20 mouse cellular contexts compared by ENCODE assay signal in the genomic region with DNA sequence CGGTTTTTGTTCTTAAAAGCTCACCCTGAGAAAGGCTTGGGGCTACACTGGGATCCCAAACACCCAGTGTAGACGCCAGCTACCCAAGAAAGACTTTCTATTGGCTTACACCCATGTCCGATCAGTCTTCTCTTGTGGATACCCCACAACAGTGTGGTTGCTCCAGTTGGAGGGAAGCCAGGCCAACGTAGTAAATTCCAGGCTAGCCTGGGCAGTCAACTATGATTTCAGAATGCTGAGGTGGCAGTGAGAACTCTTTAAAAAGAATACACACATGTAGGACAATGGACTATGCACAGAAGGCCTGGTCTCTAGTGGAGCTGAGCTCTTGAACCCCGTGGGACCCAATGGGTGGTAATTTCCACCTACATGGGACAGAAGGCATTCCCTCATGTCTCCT. TPM values are rescaled to one million over a fixed set of nuclear protein-coding genes. Genes with fewer than 3 reads are reported as not detected.
DNase-seq lines count a peak whose midpoint lies in the region; ATAC-seq lines count a peak whose summit lies in the region.
"Had no signal": no experiment of that assay in that cellular context is flagged by ENCODE, and none has a peak within 500 bp of the region (broad histone marks: within the 10 kb centered on the region; RNA-seq: fewer than 3 reads in every experiment).

No protein-coding gene starts in this region.

- ATAC-seq in hindbrain, embryonic 11.5 days (ENCODE audit: low FRiP score), result no peak
- no peak for ATAC-seq in kidney, embryonic 16.5 days (ENCODE audit: low FRiP score, low TSS enrichment)
- ATAC-seq: activated CD4-positive, CD25-positive, alpha-beta regulatory T cell, adult 4 months; forebrain, embryonic 14.5 days; Patski had no signal

- H3K4me3 ChIP-seq in hindbrain, embryonic 10.5 days, result no peak overlapping the region
- no peak overlapping the region for H3K4me3 ChIP-seq in hindbrain, embryonic 11.5 days (ENCODE audit: low read depth, low read length)
- no peak overlapping the region for H3K4me3 ChIP-seq in kidney, embryonic 16.5 days (ENCODE audit: low read length)
- H3K4me3 ChIP-seq: embryonic facial prominence, embryonic 13.5 days; heart, embryonic 13.5 days had no signal

- 89% methylated on average over 5 of the region's 5 CpGs for WGBS in hindbrain, embryonic 10.5 days
- WGBS in hindbrain, embryonic 11.5 days, result 84% methylated on average over 5 of the region's 5 CpGs
- 86% methylated on average over 5 of the region's 5 CpGs for WGBS in kidney, embryonic 16.5 days

- H3K4me2 ChIP-seq in hindbrain, embryonic 11.5 days (replicated peaks; ENCODE audit: low read depth, low read length), result no peak overlapping the region
- H3K4me2 ChIP-seq in kidney, embryonic 16.5 days (replicated peaks; ENCODE audit: low read depth, low read length), result no peak overlapping the region
- H3K4me2 ChIP-seq: embryonic facial prominence, embryonic 13.5 days; heart, embryonic 13.5 days; hindbrain, embryonic 14.5 days had no signal

- H3K27ac ChIP-seq in hindbrain, embryonic 10.5 days, result peak overlapping the region; percentile 69; the same call in 1 of the 2 replicates
- no peak overlapping the region for H3K27ac ChIP-seq in hindbrain, embryonic 11.5 days (ENCODE audit: low read depth, low read length)
- H3K27ac ChIP-seq in kidney, embryonic 16.5 days (ENCODE audit: low read length), result no peak overlapping the region
- H3K27ac ChIP-seq: embryonic facial prominence, embryonic 13.5 days; heart, embryonic 13.5 days; hindbrain, embryonic 14.5 days had no signal

- H3K27me3 ChIP-seq in hindbrain, embryonic 10.5 days (ENCODE audit: insufficient read depth, poor library complexity, severe bottlenecking), result peaks cover 2% of the 10 kb centered on the region; the same call in 1 of the 2 replicates
- no peaks in the 10 kb centered on the region for H3K27me3 ChIP-seq in hindbrain, embryonic 11.5 days (ENCODE audit: control insufficient read depth, insufficient read depth, low read length)
- H3K27me3 ChIP-seq in kidney, embryonic 16.5 days (ENCODE audit: insufficient read depth, low read length), result no peaks in the 10 kb centered on the region
- H3K27me3 ChIP-seq: embryonic facial prominence, embryonic 13.5 days; Patski had no signal

- H3K9me3 ChIP-seq in hindbrain, embryonic 10.5 days, result no peaks in the 10 kb centered on the region
- H3K9me3 ChIP-seq in hindbrain, embryonic 11.5 days (ENCODE audit: control insufficient read depth, low read length), result no peaks in the 10 kb centered on the region
- H3K9me3 ChIP-seq in kidney, embryonic 16.5 days (ENCODE audit: low read length), result no peaks in the 10 kb centered on the region
- H3K9me3 ChIP-seq: embryonic facial prominence, embryonic 13.5 days; heart, embryonic 13.5 days had no signal

- peaks cover 12% of the 10 kb centered on the region; the same call in 1 of the 2 replicates for H3K4me1 ChIP-seq in hindbrain, embryonic 10.5 days (replicated peaks)
- no peaks in the 10 kb centered on the region for H3K4me1 ChIP-seq in hindbrain, embryonic 11.5 days (replicated peaks; ENCODE audit: control insufficient read depth, insufficient read depth, low read length)
- no peaks in the 10 kb centered on the region for H3K4me1 ChIP-seq in kidney, embryonic 16.5 days (ENCODE audit: insufficient read depth, low read length)
- H3K4me1 ChIP-seq: embryonic facial prominence, embryonic 13.5 days had no signal

- intact Hi-C loops in heart, postnatal 10 days (cut with DNase I), result no loop called here

- no peak overlapping the region for H3K9ac ChIP-seq in hindbrain, embryonic 11.5 days (ENCODE audit: low read depth, low read length)
- no peak overlapping the region for H3K9ac ChIP-seq in kidney, embryonic 16.5 days (replicated peaks; ENCODE audit: low read length)
- H3K9ac ChIP-seq: embryonic facial prominence, embryonic 13.5 days; heart, embryonic 13.5 days; hindbrain, embryonic 14.5 days had no signal

- DNase-seq in hindbrain, embryonic 10.5 days (ENCODE audit: low spot score), result no peak
- DNase-seq in hindbrain, embryonic 11.5 days (ENCODE audit: low spot score), result no peak
- peak; percentile 28 to 45 for DNase-seq in kidney, adult 8-10 months
- DNase-seq in Muller cell, postnatal 12 days (ENCODE audit: inconsistent ontology term), result peak; percentile 46
- DNase-seq in kidney, postnatal 36 days, result peak; percentile 50 to 66
- DNase-seq in heart, postnatal 10 days, result no peak
- DNase-seq: adrenal gland, postnatal 14 days; cerebellum, adult 11-12 months; cerebellum, adult 9-11 months; cerebellum, postnatal 36 days; gastrocnemius, postnatal 36 days; heart, adult 11 months; heart, postnatal 4 days had no signal

- no peaks in the 10 kb centered on the region for H3K36me3 ChIP-seq in hindbrain, embryonic 10.5 days
- H3K36me3 ChIP-seq in hindbrain, embryonic 11.5 days (ENCODE audit: control insufficient read depth, insufficient read depth, low read length), result no peaks in the 10 kb centered on the region
- no peaks in the 10 kb centered on the region for H3K36me3 ChIP-seq in kidney, embryonic 16.5 days (ENCODE audit: insufficient read depth, low read length)
- H3K36me3 ChIP-seq: embryonic facial prominence, embryonic 13.5 days; heart, embryonic 13.5 days had no signal

RNA-seq across cellular contexts. Expression of a gene that starts 11.5 kb away (rescaled TPM):
- polyA plus RNA-seq in hindbrain, embryonic 10.5 days (2016; fragmentation: Nextera tagmentation; extraction: Ambion mirVana), result 0.11 and 0.24 TPM in 2 replicates
- 0.18 and 0.28 TPM in 2 replicates for polyA plus RNA-seq in hindbrain, embryonic 11.5 days (2014; fragmentation: Nextera tagmentation; extraction: Ambion mirVana)
- polyA plus RNA-seq in kidney, embryonic 16.5 days (2015; fragmentation: Nextera tagmentation; extraction: Ambion mirVana), result 1.8 and 2.3 TPM in 2 replicates
- 1 to 10 TPM; 4.8 to 6.9 TPM for total RNA-seq in heart, postnatal 10 days (2021)

RNA-seq across cellular contexts. Expression of a gene that starts 21.2 kb away (rescaled TPM):
- 13.3 and 16.2 TPM in 2 replicates for polyA plus RNA-seq in hindbrain, embryonic 10.5 days (2016; fragmentation: Nextera tagmentation; extraction: Ambion mirVana)
- 9.5 and 10.2 TPM in 2 replicates for polyA plus RNA-seq in hindbrain, embryonic 11.5 days (2014; fragmentation: Nextera tagmentation; extraction: Ambion mirVana)
- 7.3 and 7.4 TPM in 2 replicates for polyA plus RNA-seq in kidney, embryonic 16.5 days (2015; fragmentation: Nextera tagmentation; extraction: Ambion mirVana)
- total RNA-seq in heart, postnatal 10 days (2021), result 1 to 10 TPM; 1.6 to 1.7 TPM

RNA-seq across cellular contexts. Expression of a gene that starts 48.1 kb away (rescaled TPM):
- polyA plus RNA-seq in hindbrain, embryonic 10.5 days (2016; fragmentation: Nextera tagmentation; extraction: Ambion mirVana), result 7.6 and 22.9 TPM in 2 replicates
- 13.1 and 18.3 TPM in 2 replicates for polyA plus RNA-seq in hindbrain, embryonic 11.5 days (2014; fragmentation: Nextera tagmentation; extraction: Ambion mirVana)
- 12.8 TPM in 2 replicates for polyA plus RNA-seq in kidney, embryonic 16.5 days (2015; fragmentation: Nextera tagmentation; extraction: Ambion mirVana)
- total RNA-seq in heart, postnatal 10 days (2021), result 1 to 10 TPM; 7.4 to 8.0 TPM

RNA-seq across cellular contexts. Expression of a gene that starts 51.8 kb away (rescaled TPM):
- 1,011 and 1,145 TPM in 2 replicates for polyA plus RNA-seq in hindbrain, embryonic 10.5 days (2016; fragmentation: Nextera tagmentation; extraction: Ambion mirVana)
- 970 and 990 TPM in 2 replicates for polyA plus RNA-seq in hindbrain, embryonic 11.5 days (2014; fragmentation: Nextera tagmentation; extraction: Ambion mirVana)
- polyA plus RNA-seq in kidney, embryonic 16.5 days (2015; fragmentation: Nextera tagmentation; extraction: Ambion mirVana), result 950 and 1,086 TPM in 2 replicates
- total RNA-seq in heart, postnatal 10 days (2021), result 100 to 1,000 TPM; 713 to 718 TPM

Comparison
In these comparisons a context has a peak if more than half of its experiments do, and no peak if none do; other contexts are left out.
1. DNase-seq: peak in kidney, adult 8-10 months (2 of 2), Muller cell, postnatal 12 days (single experiment) and kidney, postnatal 36 days (2 of 2); none in hindbrain, embryonic 10.5 days (single experiment), hindbrain, embryonic 11.5 days (single experiment) and heart, postnatal 10 days (0 of 2).